Mouse (Mus musculus): ENCODE measurements around the gene Hist2h3c2. TPM values are rescaled to one million over a fixed set of nuclear protein-coding genes. Genes with fewer than 3 reads are reported as not detected.

The Hist2h3c2 gene
- total and polyA plus RNA-seq, 3 experiments: 1.3 to 1,173 (median 15.3) TPM

DNA sequence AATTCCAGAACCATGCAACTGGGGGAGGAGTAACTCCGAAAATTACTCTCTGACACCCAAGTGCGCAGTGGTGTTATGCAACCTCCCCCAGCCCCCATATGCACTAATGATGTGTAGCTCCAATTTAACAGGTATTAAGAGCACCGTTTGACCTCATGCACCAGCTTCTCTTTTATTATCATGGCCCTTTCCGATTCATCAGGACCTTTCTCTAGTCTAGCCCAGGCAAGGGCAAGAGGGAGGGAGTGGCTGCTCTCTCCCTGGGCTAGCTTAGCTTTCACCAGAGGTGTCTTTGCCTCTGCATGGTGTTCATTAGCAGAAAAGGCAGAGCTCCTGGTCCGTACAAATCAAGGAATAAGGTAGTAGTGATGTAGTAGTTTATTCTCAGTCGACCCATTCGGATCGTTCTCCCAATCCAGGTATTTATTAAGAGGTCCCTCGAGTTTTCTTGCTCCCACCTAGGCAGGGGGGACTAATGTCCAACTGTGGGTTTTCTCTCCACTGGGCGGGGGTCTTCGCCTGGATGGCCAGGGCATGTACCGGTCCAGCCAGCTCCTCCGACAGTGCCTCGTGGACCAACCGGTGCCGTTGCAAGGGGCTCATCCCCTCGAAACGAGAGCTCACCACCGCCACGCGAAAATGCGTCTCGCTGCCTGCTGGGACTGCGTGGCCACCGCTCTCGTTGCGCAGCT, 42.3 kb downstream of the Hist2h3c2 start:
- peaks cover 8% of the 10 kb centered on the region for H3K9me3 ChIP-seq (replicated peaks; ENCODE audit: low read length)
- peaks cover 7 to 21% of the 10 kb centered on the region in 2 experiments for H3K4me1 ChIP-seq (ENCODE audit: control insufficient read depth in 1 of 2, insufficient read depth in 2 of 2)
- H3K4me2 ChIP-seq (ENCODE audit: insufficient read depth, low read depth, poor library complexity, severe bottlenecking): peak overlapping the region; percentile 34
- H3K79me2 ChIP-seq (replicated peaks; ENCODE audit: control insufficient read depth, extremely low read depth, insufficient read depth, poor library complexity, severe bottlenecking): no peaks in the 10 kb centered on the region
- dilution Hi-C loops (cut with MboI; ENCODE audit: extremely low pct_ligation_motif_present, extremely low pct_unique_long_range_greater_than_20kb, low sequenced_read_pairs): no loop called here
- in situ Hi-C loops (cut with MboI; ENCODE audit: low pct_ligation_motif_present, low pct_unique_long_range_greater_than_20kb, low sequenced_read_pairs): no loop called here
- peaks cover 6 to 44% of the 10 kb centered on the region in 2 experiments for H3K36me3 ChIP-seq (replicated peaks in 1 of 2; ENCODE audit: control insufficient read depth in 1 of 2, insufficient read depth in 1 of 2, low read length in 1 of 2)
- H3K27me3 ChIP-seq (replicated peaks): no peaks in the 10 kb centered on the region
- DNase-seq (ENCODE audit: extremely low read depth): no peak
- peak overlapping the region; percentile 70; the same call in 1 of the 2 replicates for H3K9ac ChIP-seq (ENCODE audit: insufficient read depth, low read depth)
- no peak overlapping the region; the same call in 1 of the 2 replicates for H3K27ac ChIP-seq (ENCODE audit: insufficient read depth, low read depth)
- H3K4me3 ChIP-seq (replicated peaks in 1 of 3; ENCODE audit: low read depth in 2 of 3, low read length in 2 of 3, poor library complexity in 1 of 3): peak overlapping the region; percentile 51 to 66 (median 65)
- no peak for TF ChIP-seq BHLHE40 (IDR thresholded peaks at IDR 0.05; ENCODE audit: low read depth, low read length)
- no peak for TF ChIP-seq NRF1 (IDR thresholded peaks at IDR 0.05; ENCODE audit: low read depth, low read length)
- TF ChIP-seq ZMIZ1 (IDR thresholded peaks at IDR 0.05; ENCODE audit: low read depth, low read length): no peak
- TF ChIP-seq CHD2 (IDR thresholded peaks at IDR 0.05; ENCODE audit: low read length): no peak

DNA sequence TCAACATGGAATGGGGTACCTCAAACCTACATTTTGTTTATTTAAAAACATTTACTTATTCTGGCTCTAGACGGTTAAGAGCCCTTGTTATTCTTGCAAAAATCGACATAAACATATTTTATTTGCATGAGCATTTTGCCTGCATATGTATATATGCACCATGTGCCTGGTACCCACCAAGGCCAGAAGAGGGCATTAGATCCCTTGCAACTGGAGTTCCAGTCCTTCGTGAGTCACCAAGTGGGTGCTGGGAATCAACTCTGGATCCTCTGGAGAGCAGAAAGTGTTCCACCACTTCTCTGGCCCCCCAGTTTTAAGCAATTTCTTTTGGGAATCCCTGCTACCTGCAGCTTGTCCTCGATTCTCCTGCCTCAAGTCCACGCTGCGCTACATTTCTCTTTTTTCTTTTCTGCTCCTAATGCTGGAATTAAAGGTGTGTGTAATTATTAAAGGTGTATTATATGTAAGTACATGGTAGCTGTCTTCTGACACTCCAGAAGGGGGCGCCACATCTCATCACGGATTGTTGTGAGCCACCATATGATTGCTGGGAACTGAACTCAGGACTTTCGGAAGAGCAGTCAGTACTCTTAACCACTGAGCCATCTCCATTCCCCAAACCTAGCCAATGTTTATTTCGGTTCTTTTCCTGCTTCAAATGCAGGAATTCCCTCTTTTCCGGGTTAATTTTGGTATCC, 43.2 kb downstream of the Hist2h3c2 start:
- H3K27ac ChIP-seq (ENCODE audit: insufficient read depth, low read depth): no peak overlapping the region
- no peak overlapping the region for H3K4me2 ChIP-seq (ENCODE audit: insufficient read depth, low read depth, poor library complexity, severe bottlenecking)
- peaks cover 7 to 21% of the 10 kb centered on the region in 2 experiments for H3K4me1 ChIP-seq (ENCODE audit: control insufficient read depth in 1 of 2, insufficient read depth in 2 of 2)
- in situ Hi-C loops (cut with MboI; ENCODE audit: low pct_ligation_motif_present, low pct_unique_long_range_greater_than_20kb, low sequenced_read_pairs): no loop called here
- peaks cover 6 to 50% of the 10 kb centered on the region in 2 experiments for H3K36me3 ChIP-seq (replicated peaks in 1 of 2; ENCODE audit: control insufficient read depth in 1 of 2, insufficient read depth in 1 of 2, low read length in 1 of 2)
- DNase-seq (ENCODE audit: extremely low read depth): no peak
- H3K9me3 ChIP-seq (replicated peaks; ENCODE audit: low read length): peaks cover 8% of the 10 kb centered on the region
- no peak overlapping the region for H3K9ac ChIP-seq (ENCODE audit: insufficient read depth, low read depth)
- no peaks in the 10 kb centered on the region for H3K27me3 ChIP-seq (replicated peaks)
- TF ChIP-seq SIN3A (IDR thresholded peaks at IDR 0.05; ENCODE audit: low read length): no peak
- no peak for TF ChIP-seq UBTF (IDR thresholded peaks at IDR 0.05; ENCODE audit: low read depth, low read length)
- no peak for TF ChIP-seq NELFE (IDR thresholded peaks at IDR 0.05; ENCODE audit: low read depth, low read length)
- TF ChIP-seq TBP (conservative IDR thresholded peaks at IDR 0.05; ENCODE audit: low read depth, low read length): no peak
- no peak for TF ChIP-seq SMC3 (IDR thresholded peaks at IDR 0.05; ENCODE audit: low read depth, low read length)
- TF ChIP-seq CTCF (conservative IDR thresholded peaks at IDR 0.05 in 1 of 2, IDR thresholded peaks at IDR 0.05 in 1 of 2; ENCODE audit: low read depth in 2 of 2, low read length in 2 of 2): peak in 1 of 2 experiments; percentile 22; a peak in 2 of 4 replicates
- dilution Hi-C loops (cut with MboI; ENCODE audit: extremely low pct_ligation_motif_present, extremely low pct_unique_long_range_greater_than_20kb, low sequenced_read_pairs): no loop called here
- no peak overlapping the region for H3K4me3 ChIP-seq (replicated peaks in 1 of 3; ENCODE audit: low read depth in 2 of 3, low read length in 2 of 3, poor library complexity in 1 of 3)
- H3K79me2 ChIP-seq (replicated peaks; ENCODE audit: control insufficient read depth, extremely low read depth, insufficient read depth, poor library complexity, severe bottlenecking): no peaks in the 10 kb centered on the region

DNA sequence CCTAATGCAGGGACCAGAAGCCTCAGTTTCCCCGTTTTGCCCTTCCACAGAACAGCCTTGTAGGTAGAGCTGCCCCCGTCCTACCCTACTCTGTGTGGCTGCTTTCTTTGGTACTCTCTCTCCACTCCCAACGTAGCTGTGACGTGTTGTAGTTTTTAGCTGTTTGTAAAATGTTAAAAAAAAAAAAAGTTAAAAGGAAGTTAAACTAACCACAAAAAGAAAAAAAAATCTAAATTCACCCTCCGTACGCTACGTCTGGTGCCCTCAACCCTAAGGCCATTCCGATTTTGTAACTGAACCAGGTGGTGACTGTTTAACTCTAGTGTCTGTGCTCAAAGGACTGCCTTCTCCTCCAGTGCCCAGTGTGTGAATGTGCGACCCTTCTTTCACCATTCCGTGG, 44.0 kb downstream of the Hist2h3c2 start:
- no peak for TF ChIP-seq SMC3 (IDR thresholded peaks at IDR 0.05; ENCODE audit: low read depth, low read length)
- TF ChIP-seq POLR2AphosphoS2 (IDR thresholded peaks at IDR 0.05; ENCODE audit: low read depth, low read length): no peak
- TF ChIP-seq JUN (IDR thresholded peaks at IDR 0.05; ENCODE audit: insufficient read depth, low read depth, low read length): no peak
- no peak for TF ChIP-seq IRF4 (IDR thresholded peaks at IDR 0.05; ENCODE audit: low read depth, low read length)
- no peak for TF ChIP-seq ZC3H11A (IDR thresholded peaks at IDR 0.05; ENCODE audit: low read depth, low read length)
- TF ChIP-seq TBP (conservative IDR thresholded peaks at IDR 0.05; ENCODE audit: low read depth, low read length): no peak
- TF ChIP-seq ZMIZ1 (IDR thresholded peaks at IDR 0.05; ENCODE audit: low read depth, low read length): no peak
- TF ChIP-seq MXI1 (IDR thresholded peaks at IDR 0.05; ENCODE audit: low read depth, low read length): no peak
- no peak for TF ChIP-seq UBTF (IDR thresholded peaks at IDR 0.05; ENCODE audit: low read depth, low read length)
- TF ChIP-seq NRF1 (IDR thresholded peaks at IDR 0.05; ENCODE audit: low read depth, low read length): no peak
- Histone ChIP-seq H3K4me1 (ENCODE audit: control insufficient read depth in 1 of 2, insufficient read depth in 2 of 2) (peaks cover 7 to 28% of the 10 kb centered on the region in 2 experiments), H3K4me3 (replicated peaks in 1 of 3; ENCODE audit: low read depth in 2 of 3, low read length in 2 of 3, poor library complexity in 1 of 3) (no peak overlapping the region), H3K4me2 (ENCODE audit: insufficient read depth, low read depth, poor library complexity, severe bottlenecking) (no peak overlapping the region), H3K27me3 (replicated peaks) (no peaks in the 10 kb centered on the region), H3K9me3 (replicated peaks; ENCODE audit: low read length) (peaks cover 8% of the 10 kb centered on the region), H3K27ac (ENCODE audit: insufficient read depth, low read depth) (no peak overlapping the region), H3K9ac (ENCODE audit: insufficient read depth, low read depth) (no peak overlapping the region), H3K36me3 (replicated peaks in 1 of 2; ENCODE audit: control insufficient read depth in 1 of 2, insufficient read depth in 1 of 2, low read length in 1 of 2) (peaks cover 12 to 58% of the 10 kb centered on the region in 2 experiments), H3K79me2 (replicated peaks; ENCODE audit: control insufficient read depth, extremely low read depth, insufficient read depth, poor library complexity, severe bottlenecking) (no peaks in the 10 kb centered on the region)
- DNase-seq (ENCODE audit: extremely low read depth): no peak
- in situ Hi-C loops (cut with MboI; ENCODE audit: low pct_ligation_motif_present, low pct_unique_long_range_greater_than_20kb, low sequenced_read_pairs): no loop called here
- dilution Hi-C loops (cut with MboI; ENCODE audit: extremely low pct_ligation_motif_present, extremely low pct_unique_long_range_greater_than_20kb, low sequenced_read_pairs): no loop called here
